Mouse (Mus musculus): ENCODE measurements at regions not wholly inside any gene's neighbourhood (a gene's known extent, or its start where the extent isn't known, plus 50 kb on each side); places are given as distances from the start of the nearest gene placed in this dataset.
A peak's percentile ranks its signal among the peaks of the same experiment; 100 is the strongest.

DNA sequence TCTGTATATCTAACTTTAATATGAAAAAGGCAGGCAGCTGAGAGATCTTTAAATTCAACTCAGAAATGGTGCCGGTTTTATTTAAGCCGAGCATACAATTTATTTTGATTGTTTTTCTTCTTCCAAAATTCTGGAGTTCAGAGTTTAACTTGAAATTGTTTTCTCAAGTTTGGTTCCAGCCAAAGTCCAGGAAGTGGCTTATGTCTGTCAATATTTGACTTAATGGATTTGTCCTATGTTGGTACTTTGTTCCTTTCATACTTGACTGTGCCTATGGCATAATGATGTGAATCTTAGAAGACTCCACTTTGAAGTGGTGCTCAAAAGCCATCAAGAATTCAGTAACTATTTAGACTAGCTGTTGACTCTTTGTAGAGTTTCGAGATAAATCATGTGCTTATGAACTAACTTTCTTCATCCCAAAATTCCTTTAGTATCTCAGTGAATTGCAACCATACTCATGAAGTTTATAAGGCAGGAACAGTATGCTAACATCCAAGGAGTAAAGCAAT, 247.6 kb downstream of the Gm11146 start:
- Histone ChIP-seq H3K36me3 (ENCODE audit: control insufficient read depth, insufficient read depth) (no peaks in the 10 kb centered on the region), H3K27me3 (ENCODE audit: control insufficient read depth, insufficient read depth, insufficient read length) (no peaks in the 10 kb centered on the region), H3K79me3 (ENCODE audit: low read depth) (no peaks in the 10 kb centered on the region), H3ac (ENCODE audit: control insufficient read depth, insufficient read length, low read depth) (no peak overlapping the region), H3K79me2 (ENCODE audit: control insufficient read depth, insufficient read depth) (no peaks in the 10 kb centered on the region), H3K4me3 (ENCODE audit: insufficient read depth, poor library complexity, severe bottlenecking) (no peak overlapping the region)
- no peak for TF ChIP-seq USF1 (IDR thresholded peaks at IDR 0.05; ENCODE audit: low read depth)
- TF ChIP-seq MYOD1 (IDR thresholded peaks at IDR 0.05; ENCODE audit: control insufficient read depth, insufficient read length, low read depth) = no peak
- TF ChIP-seq CEBPB (IDR thresholded peaks at IDR 0.05; ENCODE audit: low read depth) = no peak

DNA sequence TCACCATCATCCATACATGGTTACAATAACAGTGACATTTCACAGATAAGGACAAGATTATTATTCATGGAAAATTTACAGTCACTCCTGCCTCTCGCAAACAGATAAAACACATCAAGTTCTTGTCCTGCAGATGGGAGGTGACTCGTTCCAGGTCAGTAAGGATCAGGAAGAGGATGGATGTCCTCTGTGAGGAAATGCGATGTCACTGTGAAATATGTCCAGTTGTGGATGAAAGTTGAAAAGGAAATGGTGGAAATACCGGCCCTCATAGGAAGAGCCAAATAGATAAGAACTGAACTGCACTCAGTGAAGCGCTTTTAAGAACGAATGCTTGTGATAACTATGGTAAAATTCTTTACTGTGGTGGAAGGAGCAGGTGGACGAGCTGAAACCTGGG, 255.8 kb downstream of the Gm11146 start:
- H3K79me3 ChIP-seq (ENCODE audit: low read depth) = no peaks in the 10 kb centered on the region
- no peaks in the 10 kb centered on the region for H3K79me2 ChIP-seq (ENCODE audit: control insufficient read depth, insufficient read depth)
- TF ChIP-seq MYOG (IDR thresholded peaks at IDR 0.05; ENCODE audit: control insufficient read depth, extremely low read depth, insufficient read length) = no peak
- no peak for TF ChIP-seq MYOD1 (IDR thresholded peaks at IDR 0.05; ENCODE audit: control insufficient read depth, insufficient read length, low read depth)
- no peak for TF ChIP-seq MAX (IDR thresholded peaks at IDR 0.05)
- TF ChIP-seq CEBPB (IDR thresholded peaks at IDR 0.05; ENCODE audit: low read depth) = no peak
- TF ChIP-seq FOSL1 (IDR thresholded peaks at IDR 0.05; ENCODE audit: insufficient read depth, low read length, poor library complexity, severe bottlenecking) = no peak
- no peak for TF ChIP-seq USF1 (IDR thresholded peaks at IDR 0.05; ENCODE audit: low read depth)
- no peak for TF ChIP-seq CTCF (IDR thresholded peaks at IDR 0.05; ENCODE audit: control insufficient read depth, insufficient read depth, insufficient read length)
- H3K36me3 ChIP-seq (ENCODE audit: control insufficient read depth, insufficient read depth) = no peaks in the 10 kb centered on the region
- H3K27me3 ChIP-seq (ENCODE audit: control insufficient read depth, insufficient read depth, insufficient read length) = no peaks in the 10 kb centered on the region
- H3ac ChIP-seq (ENCODE audit: control insufficient read depth, insufficient read length, low read depth) = no peak overlapping the region
- no peak overlapping the region for H3K4me3 ChIP-seq (ENCODE audit: insufficient read depth, poor library complexity, severe bottlenecking)

DNA sequence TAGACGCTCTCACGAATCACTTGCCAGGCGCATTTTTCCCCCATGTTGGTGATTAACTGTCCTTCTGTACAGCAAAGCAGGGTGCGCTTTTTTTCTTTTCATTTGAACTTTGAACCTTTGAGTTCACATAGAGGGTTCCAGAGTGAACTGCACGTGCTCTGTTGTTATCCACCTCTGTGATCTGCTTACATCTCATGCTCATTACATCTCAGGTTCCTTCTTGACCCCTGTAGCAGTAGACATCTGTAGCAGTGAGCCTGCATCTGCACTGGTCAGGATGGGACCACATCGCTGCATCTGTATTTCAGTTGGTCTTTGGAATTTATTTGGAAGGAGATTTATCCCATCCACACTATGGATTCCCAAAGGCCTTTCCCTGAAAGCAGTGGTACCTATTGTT, 269.6 kb downstream of the Gm11146 start:
- H3K79me3 ChIP-seq (ENCODE audit: low read depth) = no peaks in the 10 kb centered on the region
- no peak overlapping the region for H3K4me3 ChIP-seq (ENCODE audit: insufficient read depth, poor library complexity, severe bottlenecking)
- no peak overlapping the region for H3ac ChIP-seq (ENCODE audit: control insufficient read depth, insufficient read length, low read depth)
- TF ChIP-seq MYOG (IDR thresholded peaks at IDR 0.05; ENCODE audit: control insufficient read depth, extremely low read depth, insufficient read length) (no peak), CEBPB (IDR thresholded peaks at IDR 0.05; ENCODE audit: low read depth) (no peak), MAX (IDR thresholded peaks at IDR 0.05) (no peak), CTCF (IDR thresholded peaks at IDR 0.05; ENCODE audit: control insufficient read depth, insufficient read depth, insufficient read length) (no peak), USF1 (IDR thresholded peaks at IDR 0.05; ENCODE audit: low read depth) (no peak), FOSL1 (IDR thresholded peaks at IDR 0.05; ENCODE audit: insufficient read depth, low read length, poor library complexity, severe bottlenecking) (no peak), MYOD1 (IDR thresholded peaks at IDR 0.05; ENCODE audit: control insufficient read depth, insufficient read length, low read depth) (no peak)
- no peaks in the 10 kb centered on the region for H3K27me3 ChIP-seq (ENCODE audit: control insufficient read depth, insufficient read depth, insufficient read length)
- H3K36me3 ChIP-seq (ENCODE audit: control insufficient read depth, insufficient read depth) = no peaks in the 10 kb centered on the region
- no peaks in the 10 kb centered on the region for H3K79me2 ChIP-seq (ENCODE audit: control insufficient read depth, insufficient read depth)

DNA sequence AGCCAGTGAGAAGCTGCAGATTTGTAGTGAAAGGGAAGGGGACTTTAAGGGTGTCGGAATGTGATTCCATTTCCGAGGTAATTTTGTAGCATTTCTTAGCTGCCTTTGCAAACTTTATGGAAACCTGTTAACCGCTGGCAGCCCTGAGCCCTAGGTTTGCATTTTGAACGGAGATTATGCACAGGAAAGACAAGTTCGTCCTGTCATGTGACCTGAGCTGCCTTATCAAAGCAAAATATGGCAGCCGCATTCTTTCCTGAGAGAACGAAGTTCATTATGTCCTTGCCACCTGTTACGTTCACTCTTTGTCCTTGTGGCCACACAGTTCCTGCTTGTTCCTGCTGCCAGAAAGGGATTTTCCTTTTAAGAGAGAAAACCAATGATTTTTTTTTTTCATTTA, 270.9 kb downstream of the Gm11146 start:
- no peaks in the 10 kb centered on the region for H3K36me3 ChIP-seq (ENCODE audit: control insufficient read depth, insufficient read depth)
- H3K79me3 ChIP-seq (ENCODE audit: low read depth) = no peaks in the 10 kb centered on the region
- peak; percentile 77 for TF ChIP-seq MYOD1 (IDR thresholded peaks at IDR 0.05; ENCODE audit: control insufficient read depth, insufficient read length, low read depth)
- TF ChIP-seq CTCF (IDR thresholded peaks at IDR 0.05; ENCODE audit: control insufficient read depth, insufficient read depth, insufficient read length) = no peak
- peak; percentile 92 for TF ChIP-seq USF1 (IDR thresholded peaks at IDR 0.05; ENCODE audit: low read depth)
- no peak overlapping the region for H3K4me3 ChIP-seq (ENCODE audit: insufficient read depth, poor library complexity, severe bottlenecking)
- no peaks in the 10 kb centered on the region for H3K79me2 ChIP-seq (ENCODE audit: control insufficient read depth, insufficient read depth)
- H3ac ChIP-seq (ENCODE audit: control insufficient read depth, insufficient read length, low read depth) = no peak overlapping the region
- no peaks in the 10 kb centered on the region for H3K27me3 ChIP-seq (ENCODE audit: control insufficient read depth, insufficient read depth, insufficient read length)

DNA sequence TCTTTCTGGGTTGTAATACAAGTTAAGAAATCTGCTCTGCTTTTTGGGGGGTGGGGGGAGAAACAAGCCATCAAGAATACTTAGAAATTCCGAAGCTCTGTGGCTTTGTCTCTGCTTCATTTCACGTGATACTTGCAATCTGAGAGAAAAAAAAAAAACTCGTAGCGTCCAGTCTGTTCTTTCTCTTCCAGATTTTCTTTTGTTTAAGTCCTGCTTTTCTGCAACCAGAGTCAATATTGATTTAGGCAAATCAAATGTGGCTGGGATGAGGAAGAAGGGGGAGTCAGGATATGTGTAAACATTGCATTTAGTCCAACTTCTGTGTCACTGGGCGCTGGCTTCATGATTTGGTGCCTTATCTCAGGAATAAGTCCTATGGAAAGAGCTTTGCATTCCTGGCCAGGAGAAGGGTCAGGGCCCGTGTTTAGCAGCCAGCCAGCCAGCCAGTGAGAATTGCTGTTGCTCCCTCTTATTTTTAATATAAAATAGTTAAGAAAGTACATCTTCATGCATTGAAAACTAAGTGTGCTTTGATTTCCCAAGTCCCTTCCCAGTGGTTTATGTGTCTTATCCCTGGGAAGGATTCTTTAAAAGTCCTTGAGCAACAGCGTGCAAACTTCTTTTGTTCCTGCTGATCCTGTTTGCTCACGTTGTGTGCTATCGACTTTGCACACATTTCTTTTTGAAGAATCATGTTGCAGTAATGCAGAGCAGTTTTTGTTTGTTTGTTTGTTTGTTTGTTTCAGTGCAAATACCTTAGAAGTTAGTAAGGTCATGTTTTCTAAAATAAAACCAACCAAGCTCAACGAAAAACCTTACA, 272.0 kb downstream of the Gm11146 start:
- TF ChIP-seq CEBPB (IDR thresholded peaks at IDR 0.05; ENCODE audit: low read depth) = no peak
- TF ChIP-seq FOSL1 (IDR thresholded peaks at IDR 0.05; ENCODE audit: insufficient read depth, low read length, poor library complexity, severe bottlenecking) = no peak
- TF ChIP-seq MYOD1 (IDR thresholded peaks at IDR 0.05; ENCODE audit: control insufficient read depth, insufficient read length, low read depth) = no peak
- TF ChIP-seq USF1 (IDR thresholded peaks at IDR 0.05; ENCODE audit: low read depth) = no peak
- no peak for TF ChIP-seq MYOG (IDR thresholded peaks at IDR 0.05; ENCODE audit: control insufficient read depth, extremely low read depth, insufficient read length)
- TF ChIP-seq MAX (IDR thresholded peaks at IDR 0.05) = no peak
- no peak for TF ChIP-seq CTCF (IDR thresholded peaks at IDR 0.05; ENCODE audit: control insufficient read depth, insufficient read depth, insufficient read length)
- Histone ChIP-seq H3K79me3 (ENCODE audit: low read depth) (no peaks in the 10 kb centered on the region), H3K4me3 (ENCODE audit: insufficient read depth, poor library complexity, severe bottlenecking) (peak overlapping the region; percentile 14), H3K79me2 (ENCODE audit: control insufficient read depth, insufficient read depth) (no peaks in the 10 kb centered on the region), H3ac (ENCODE audit: control insufficient read depth, insufficient read length, low read depth) (peak overlapping the region; percentile 40), H3K36me3 (ENCODE audit: control insufficient read depth, insufficient read depth) (no peaks in the 10 kb centered on the region), H3K27me3 (ENCODE audit: control insufficient read depth, insufficient read depth, insufficient read length) (no peaks in the 10 kb centered on the region)
